10 mouse cellular contexts compared by ENCODE assay signal in genomic region chr13:46838551-46838950, GRCm38 (mm10).
DNase-seq lines count a peak whose midpoint lies in the region; ATAC-seq and TF ChIP-seq lines count a peak whose summit lies in the region.
"Had no signal": no experiment of that assay in that cellular context is flagged by ENCODE, and none has a peak within 500 bp of the region (broad histone marks: within the 10 kb centered on the region; RNA-seq: fewer than 3 reads in every experiment).

No protein-coding gene starts in this region.

- ATAC-seq in hindbrain, postnatal 0 days, result 0 out of 2 replicates have a peak, but pooled peaks have one; percentile 18
- ATAC-seq in hindbrain, embryonic 13.5 days (ENCODE audit: low FRiP score), result no peak

- no peaks in the 10 kb centered on the region for H3K27me3 ChIP-seq in hindbrain, postnatal 0 days (ENCODE audit: insufficient read depth, low read length)
- H3K27me3 ChIP-seq in hindbrain, embryonic 13.5 days, result no peaks in the 10 kb centered on the region
- H3K27me3 ChIP-seq: embryonic facial prominence, embryonic 12.5 days; neural tube, embryonic 13.5 days had no signal

- TF ChIP-seq CTCF in hindbrain, postnatal 0 days (IDR thresholded peaks at IDR 0.05; ENCODE audit: low read depth), result peak; percentile 74

- no peaks in the 10 kb centered on the region for H3K9me3 ChIP-seq in hindbrain, postnatal 0 days (ENCODE audit: low read length)
- H3K9me3 ChIP-seq in hindbrain, embryonic 13.5 days, result no peaks in the 10 kb centered on the region
- H3K9me3 ChIP-seq: embryonic facial prominence, embryonic 12.5 days; neural tube, embryonic 13.5 days had no signal

- no peaks in the 10 kb centered on the region for H3K4me1 ChIP-seq in hindbrain, postnatal 0 days (ENCODE audit: insufficient read depth, low read length)
- peaks cover 13% of the 10 kb centered on the region for H3K4me1 ChIP-seq in hindbrain, embryonic 13.5 days (replicated peaks)
- H3K4me1 ChIP-seq: embryonic facial prominence, embryonic 12.5 days had no signal

- no peak overlapping the region for H3K27ac ChIP-seq in hindbrain, postnatal 0 days
- no peak overlapping the region for H3K27ac ChIP-seq in hindbrain, embryonic 13.5 days
- H3K27ac ChIP-seq: embryonic facial prominence, embryonic 12.5 days had no signal

- no peaks in the 10 kb centered on the region for H3K36me3 ChIP-seq in hindbrain, postnatal 0 days (ENCODE audit: insufficient read depth, low read length)
- no peaks in the 10 kb centered on the region for H3K36me3 ChIP-seq in hindbrain, embryonic 13.5 days
- H3K36me3 ChIP-seq: embryonic facial prominence, embryonic 12.5 days; neural tube, embryonic 13.5 days had no signal

- DNase-seq in hindbrain, postnatal 0 days (ENCODE audit: low spot score), result peak; percentile 76
- DNase-seq in urinary bladder, postnatal 25 days (ENCODE audit: low spot score), result peak; percentile 28
- DNase-seq in urinary bladder, postnatal 36 days (ENCODE audit: low spot score in 2 of 2), result no peak
- peak; percentile 76 to 79 for DNase-seq in cerebellum, postnatal 14 days
- peak; percentile 60 for DNase-seq in lung, postnatal 10 days
- no peak for DNase-seq in neural tube, embryonic 10.5 days (ENCODE audit: extremely low spot score, low spot score)
- no peak for DNase-seq in urinary bladder, adult 2 months (ENCODE audit: low spot score)

- no peak overlapping the region for H3K4me3 ChIP-seq in hindbrain, postnatal 0 days (ENCODE audit: low read length)
- no peak overlapping the region for H3K4me3 ChIP-seq in hindbrain, embryonic 13.5 days
- H3K4me3 ChIP-seq: embryonic facial prominence, embryonic 12.5 days; neural tube, embryonic 13.5 days had no signal

- H3K9ac ChIP-seq in hindbrain, postnatal 0 days (replicated peaks; ENCODE audit: low read length), result no peak overlapping the region
- H3K9ac ChIP-seq in hindbrain, embryonic 13.5 days, result no peak overlapping the region
- H3K9ac ChIP-seq: embryonic facial prominence, embryonic 12.5 days; neural tube, embryonic 13.5 days had no signal

- WGBS in hindbrain, postnatal 0 days, result 48% methylated on average over 2 of the region's 2 CpGs
- 72% methylated on average over 2 of the region's 2 CpGs for WGBS in hindbrain, embryonic 13.5 days

- no peak overlapping the region for H3K4me2 ChIP-seq in hindbrain, postnatal 0 days (ENCODE audit: low read depth, low read length)
- H3K4me2 ChIP-seq in hindbrain, embryonic 13.5 days, result no peak overlapping the region
- H3K4me2 ChIP-seq: embryonic facial prominence, embryonic 12.5 days; neural tube, embryonic 13.5 days had no signal

Comparison
In these comparisons a context has a peak if more than half of its experiments do, and no peak if none do; other contexts are left out.
1. DNase-seq: peak in hindbrain, postnatal 0 days (single experiment), urinary bladder, postnatal 25 days (single experiment), cerebellum, postnatal 14 days (2 of 2) and lung, postnatal 10 days (single experiment); none in urinary bladder, postnatal 36 days (0 of 2), neural tube, embryonic 10.5 days (single experiment) and urinary bladder, adult 2 months (single experiment).